Mouse (Mus musculus): ENCODE data around the gene Timp2. TPM values are rescaled to one million over a fixed set of nuclear protein-coding genes. Genes with fewer than 3 reads are reported as not detected.
A peak's percentile ranks its signal among the peaks of the same experiment; 100 is the strongest.

Gene Timp2
- total RNA-seq, 2 experiments from 2014 or later: 75.0 to 102 TPM

- DNase-seq: no peak
These were observed 60.5 kb downstream of the Timp2 start for GRCm38 (mm10) chr11:118295026-118295425.

GRCm38 (mm10) chr11:118292671-118293070 is 62.9 kb downstream of the Timp2 start:
- DNase-seq: no peak

GRCm38 (mm10) chr11:118289999-118290889 is 65.3 kb downstream of the Timp2 start, which contains the start of gene Usp36:
TSS of gene Usp36 (minus strand) at chr11:118290244.
- DNase-seq: peak; percentile 99 to 100

- no peak for DNase-seq
These were observed 66.0 kb downstream of the Timp2 start for GRCm38 (mm10) chr11:118289562-118289961.

GRCm38 (mm10) chr11:118289037-118289511 is 66.5 kb downstream of the Timp2 start:
- peak in 1 of 2 experiments; percentile 21 for DNase-seq

- DNase-seq: no peak
These were observed 68.0 kb downstream of the Timp2 start for GRCm38 (mm10) chr11:118287573-118287972.

- DNase-seq: no peak
These were observed 69.1 kb downstream of the Timp2 start for GRCm38 (mm10) chr11:118286434-118286833.

- no peak for DNase-seq
These were observed 69.7 kb downstream of the Timp2 start for GRCm38 (mm10) chr11:118285791-118286190.

GRCm38 (mm10) chr11:118280218-118280617 is 75.3 kb downstream of the Timp2 start:
- DNase-seq: no peak

- DNase-seq: peak; percentile 48 to 50
These were observed 79.2 kb downstream of the Timp2 start for GRCm38 (mm10) chr11:118276328-118276727.

- DNase-seq: no peak
These were observed 80.4 kb downstream of the Timp2 start for GRCm38 (mm10) chr11:118275092-118275491.

- peak in 1 of 2 experiments; percentile 49 for DNase-seq
These were observed 85.7 kb downstream of the Timp2 start for GRCm38 (mm10) chr11:118269827-118270226.

GRCm38 (mm10) chr11:118266666-118267046 is 88.9 kb downstream of the Timp2 start:
- DNase-seq: no peak

GRCm38 (mm10) chr11:118266044-118266665 is 89.4 kb downstream of the Timp2 start:
- DNase-seq: peak in 1 of 2 experiments; percentile 27

- DNase-seq: peak; percentile 48 to 50
These were observed 89.9 kb downstream of the Timp2 start for GRCm38 (mm10) chr11:118265621-118266020.

GRCm38 (mm10) chr11:118263146-118263545 is 92.4 kb downstream of the Timp2 start:
- no peak for DNase-seq

- DNase-seq: no peak
These were observed 95.5 kb downstream of the Timp2 start for GRCm38 (mm10) chr11:118260081-118260480.

GRCm38 (mm10) chr11:118259580-118259979 is 96.0 kb downstream of the Timp2 start:
- no peak for DNase-seq

- no peak for DNase-seq
These were observed 99.2 kb downstream of the Timp2 start for GRCm38 (mm10) chr11:118256371-118256770.

- peak; percentile 74 to 76 for DNase-seq
These were observed 101.2 kb downstream of the Timp2 start for GRCm38 (mm10) chr11:118254159-118254951.

GRCm38 (mm10) chr11:118253447-118254158 is 101.9 kb downstream of the Timp2 start:
- DNase-seq: peak in 1 of 2 experiments; percentile 47
